Mouse (Mus musculus) embryonic facial prominence, embryonic 11.5 days (tissue): ENCODE measurements around the gene Mpzl1. TPM values are rescaled to one million over a fixed set of nuclear protein-coding genes. Genes with fewer than 3 reads are reported as not detected.
A peak's percentile ranks its signal among the peaks of the same experiment; 100 is the strongest.
"Not testable (repeated sequence)": the region's sequence is repeated elsewhere in the genome, so short reads cannot be mapped to it uniquely, and the experiment has no call there.

Source experiments
- ATAC-seq: fragments of 200-750 bp; cut with Nextera tagmentation; replicated peaks from 2 replicates; pipeline ENCODE4 v1.8.0; 2017; ENCODE audit warnings: low read depth; ENCODE audit not compliant: insufficient number of reproducible peaks, low FRiP score, low TSS enrichment
- DNase-seq: peaks from one replicate; pipeline ENCODE4 v3.0.0-alpha.2; 2015; ENCODE audit warnings: low spot score
- H3K27ac ChIP-seq: fragments of 300-500 bp; sonication (generic); replicated peaks from 2 replicates; pipeline ENCODE4 v1.5.1; 2014; ENCODE audit warnings: mild to moderate bottlenecking, low read depth, low read length, control low read depth
- H3K27me3 ChIP-seq: fragments of 300-500 bp; sonication (generic); 2 replicates; pipeline ENCODE4 v1.6.1; 2014; ENCODE audit warnings: mild to moderate bottlenecking, low read length, moderate library complexity, mixed read lengths; ENCODE audit not compliant: control insufficient read depth, insufficient read depth
- H3K36me3 ChIP-seq: fragments of 300-500 bp; sonication (generic); replicated peaks from 2 replicates; pipeline ENCODE4 v1.6.1; 2014; ENCODE audit warnings: low read depth, mild to moderate bottlenecking, low read length, moderate library complexity, mixed read lengths; ENCODE audit not compliant: control insufficient read depth, insufficient read depth
- H3K4me1 ChIP-seq: fragments of 300-500 bp; sonication (generic); 2 replicates; pipeline ENCODE4 v1.6.1; 2014; ENCODE audit warnings: low read length, mixed read lengths; ENCODE audit not compliant: control insufficient read depth, insufficient read depth
- H3K4me2 ChIP-seq: fragments of 300-500 bp; sonication (generic); 2 replicates; pipeline ENCODE4 v1.6.1; 2014; ENCODE audit warnings: low read depth, mild to moderate bottlenecking, control low read depth, low read length, moderate library complexity
- H3K4me3 ChIP-seq: fragments of 300-500 bp; sonication (generic); 2 replicates; pipeline ENCODE4 v1.5.1; 2014; ENCODE audit warnings: low read depth, low read length, control low read depth
- H3K9ac ChIP-seq: fragments of 300-500 bp; sonication (generic); replicated peaks from 2 replicates; pipeline ENCODE4 v1.6.1; 2014; ENCODE audit warnings: mild to moderate bottlenecking, control low read depth, low read length
- H3K9me3 ChIP-seq: fragments of 300-500 bp; sonication (generic); replicated peaks from 2 replicates; pipeline ENCODE4 v1.6.1; 2016; ENCODE audit warnings: mild to moderate bottlenecking, low read length, inconsistent platforms, mixed read lengths; ENCODE audit not compliant: control insufficient read depth
- WGBS: fragments of 180-500 bp; shearing (Covaris S2); extraction: QIAGEN DNeasy Blood & Tissue Kit; methylation state at CpG from one replicate; pipeline ENCODE4 v1.1.7; 2014; 5-methylcytosine and 5-hydroxymethylcytosine counted together
- polyA plus RNA-seq: library from polyadenylated mRNA; unstranded; fragments of >200 nt; fragmentation: Nextera tagmentation; extraction: Ambion mirVana; gene quantifications from 2 replicates; pipeline ENCODE4 v1.2.1, GENCODE M21; 2014

Mpzl1 gene
- polyA plus RNA-seq = 158 and 169 TPM in 2 replicates

GRCm38 (mm10) chr1:165634151-165634884 is at the start of gene Mpzl1:
Gene Mpzl1, minus strand, starts transcription at chr1:165634538.
- DNase-seq (peak; percentile 99), ATAC-seq (peak; percentile 99)
- no peaks in the 10 kb centered on the region for H3K27me3 ChIP-seq
- no peaks in the 10 kb centered on the region for H3K9me3 ChIP-seq
- WGBS = 0% methylated on average over 41 of the region's 73 CpGs
- peak within 1 kb of the TSS; percentile 76 for H3K4me2 ChIP-seq
- peak within 1 kb of the TSS; percentile 87 for H3K27ac ChIP-seq
- no peaks in the 10 kb centered on the region for H3K36me3 ChIP-seq
- peak within 1 kb of the TSS; percentile 86 for H3K9ac ChIP-seq
- no peaks in the 10 kb centered on the region for H3K4me1 ChIP-seq
- H3K4me3 ChIP-seq = peak within 1 kb of the TSS; percentile 73

- Histone ChIP-seq H3K4me2 (no peak overlapping the region), H3K9ac (no peak overlapping the region), H3K9me3 (no peaks in the 10 kb centered on the region), H3K27me3 (no peaks in the 10 kb centered on the region), H3K4me1 (no peaks in the 10 kb centered on the region; the same call in none of the 2 replicates), H3K4me3 (no peak overlapping the region), H3K27ac (no peak overlapping the region), H3K36me3 (no peaks in the 10 kb centered on the region)
- no peak for DNase-seq
- no peak for ATAC-seq
- WGBS = 75% methylated on average over 18 of the region's 18 CpGs
Observed at GRCm38 (mm10) chr1:165682056-165682853, 47.9 kb upstream of the Mpzl1 start.

- Histone ChIP-seq H3K4me2 (no peak overlapping the region), H3K27ac (no peak overlapping the region), H3K36me3 (no peaks in the 10 kb centered on the region), H3K4me1 (no peaks in the 10 kb centered on the region; the same call in none of the 2 replicates), H3K9me3 (no peaks in the 10 kb centered on the region), H3K4me3 (no peak overlapping the region), H3K9ac (no peak overlapping the region), H3K27me3 (no peaks in the 10 kb centered on the region)
- DNase-seq (no peak), ATAC-seq (no peak)
- 73% methylated on average over 13 of the region's 13 CpGs for WGBS
Observed at GRCm38 (mm10) chr1:165681045-165681794, 46.9 kb upstream of the Mpzl1 start.

- not testable (repeated sequence) for H3K4me2 ChIP-seq, H3K36me3 ChIP-seq, H3K4me1 ChIP-seq, H3K27ac ChIP-seq, H3K27me3 ChIP-seq, H3K9me3 ChIP-seq, DNase-seq, ATAC-seq, H3K4me3 ChIP-seq, H3K9ac ChIP-seq
Observed at GRCm38 (mm10) chr1:165680086-165680485, 45.7 kb upstream of the Mpzl1 start.

- Histone ChIP-seq H3K4me2 (no peak overlapping the region), H3K27ac (no peak overlapping the region), H3K36me3 (no peaks in the 10 kb centered on the region), H3K4me3 (no peak overlapping the region), H3K9me3 (no peaks in the 10 kb centered on the region), H3K9ac (no peak overlapping the region), H3K4me1 (no peaks in the 10 kb centered on the region; the same call in none of the 2 replicates), H3K27me3 (no peaks in the 10 kb centered on the region)
- no peak for DNase-seq
- WGBS = 31% methylated on average over 3 of the region's 3 CpGs
- no peak for ATAC-seq
Observed at GRCm38 (mm10) chr1:165679618-165679997, 45.3 kb upstream of the Mpzl1 start.

GRCm38 (mm10) chr1:165678861-165679617 is 44.7 kb upstream of the Mpzl1 start:
- H3K36me3 ChIP-seq = no peaks in the 10 kb centered on the region
- H3K4me3 ChIP-seq = no peak overlapping the region
- no peak overlapping the region for H3K4me2 ChIP-seq
- H3K9me3 ChIP-seq = no peaks in the 10 kb centered on the region
- H3K9ac ChIP-seq = no peak overlapping the region
- H3K27me3 ChIP-seq = no peaks in the 10 kb centered on the region
- no peaks in the 10 kb centered on the region; the same call in 1 of the 2 replicates for H3K4me1 ChIP-seq
- no peak overlapping the region for H3K27ac ChIP-seq
- ATAC-seq (no peak), DNase-seq (no peak)
- WGBS = 65% methylated on average over 15 of the region's 15 CpGs

- H3K27me3 ChIP-seq = no peaks in the 10 kb centered on the region
- no peaks in the 10 kb centered on the region for H3K36me3 ChIP-seq
- no peak overlapping the region for H3K27ac ChIP-seq
- no peaks in the 10 kb centered on the region; the same call in 1 of the 2 replicates for H3K4me1 ChIP-seq
- WGBS = 61% methylated on average over 4 of the region's 4 CpGs
- H3K9me3 ChIP-seq = no peaks in the 10 kb centered on the region
- no peak overlapping the region for H3K4me2 ChIP-seq
- DNase-seq (no peak), ATAC-seq (no peak)
- no peak overlapping the region for H3K4me3 ChIP-seq
- no peak overlapping the region for H3K9ac ChIP-seq
Observed at GRCm38 (mm10) chr1:165677558-165677957, 43.2 kb upstream of the Mpzl1 start.
